Mouse (Mus musculus) CH12.LX (cell line): Measurements from ENCODE around the gene Adam15. TPM values are rescaled to one million over a fixed set of nuclear protein-coding genes. Genes with fewer than 3 reads are reported as not detected.

Experiments
- DNase-seq: peaks from one replicate; pipeline ENCODE4 v3.0.0-alpha.2; 2013; ENCODE audit errors: extremely low read depth
- H3K27ac ChIP-seq: 2 replicates; pipeline ENCODE4 v1.5.1; 2012; ENCODE audit warnings: low read depth, mild to moderate bottlenecking, control low read depth, moderate library complexity; ENCODE audit not compliant: insufficient read depth
- H3K27me3 ChIP-seq: replicated peaks from 2 replicates; pipeline ENCODE3; 2012; ENCODE audit warnings: inconsistent platforms
- H3K36me3 ChIP-seq, 2 experiments: replicated peaks in 1 of 2; 2 replicates each; pipeline versions ENCODE3 to v1.6.1; 2012; ENCODE audit warnings: inconsistent platforms in 1 of 2, low read length in 1 of 2, mild to moderate bottlenecking in 1 of 2, mixed read lengths in 1 of 2, moderate library complexity in 1 of 2; ENCODE audit not compliant: control insufficient read depth in 1 of 2, insufficient read depth in 1 of 2
- H3K4me1 ChIP-seq, 2 experiments: 2 replicates each; pipeline ENCODE4 v1.6.1; 2012; ENCODE audit warnings: inconsistent platforms in 1 of 2, moderate library complexity in 1 of 2; ENCODE audit not compliant: insufficient read depth in 2 of 2, control insufficient read depth in 1 of 2
- H3K4me2 ChIP-seq: 2 replicates; pipeline ENCODE4 v1.6.1; 2012; ENCODE audit warnings: low read depth, mild to moderate bottlenecking, control low read depth; ENCODE audit not compliant: poor library complexity, insufficient read depth, severe bottlenecking
- H3K4me3 ChIP-seq, 3 experiments: fragments of 150-350 bp in 1 of 3; sonication (generic) in 1 of 3; replicated peaks in 1 of 3; 2 replicates each; pipeline versions ENCODE3 to v1.5.1; 2011 to 2012; ENCODE audit warnings: low read depth in 2 of 3, low read length in 2 of 3, mild to moderate bottlenecking in 2 of 3, moderate library complexity in 2 of 3, control low read depth in 1 of 3, improper control_type of control experiment in 1 of 3, inconsistent platforms in 1 of 3, mixed read lengths in 1 of 3; ENCODE audit not compliant: poor library complexity in 1 of 3
- H3K79me2 ChIP-seq: replicated peaks from 2 replicates; pipeline ENCODE4 v1.6.1; 2012; ENCODE audit warnings: mild to moderate bottlenecking, moderate library complexity; ENCODE audit not compliant: control insufficient read depth, poor library complexity, insufficient read depth, severe bottlenecking; ENCODE audit errors: extremely low read depth
- H3K9ac ChIP-seq: 2 replicates; pipeline ENCODE4 v1.6.1; 2012; ENCODE audit warnings: low read depth, mild to moderate bottlenecking, control low read depth, moderate library complexity; ENCODE audit not compliant: insufficient read depth
- H3K9me3 ChIP-seq: replicated peaks from 2 replicates; pipeline ENCODE3; 2012; ENCODE audit warnings: low read length, inconsistent platforms, mixed read lengths
- BHLHE40 ChIP-seq: IDR thresholded peaks from 2 replicates; pipeline ENCODE4 v1.6.1; 2011; ENCODE audit warnings: mild to moderate bottlenecking, low read depth, low read length, improper control_type of control experiment
- CHD1 ChIP-seq: IDR thresholded peaks from 2 replicates; pipeline ENCODE4 v1.6.1; 2012; ENCODE audit warnings: low read depth, low read length, improper control_type of control experiment, inconsistent platforms
- CHD2 ChIP-seq: IDR thresholded peaks from 2 replicates; pipeline ENCODE4 v1.6.1; 2011; ENCODE audit warnings: low read length, improper control_type of control experiment
- CTCF ChIP-seq, 2 experiments: IDR thresholded peaks in 1 of 2; conservative IDR thresholded peaks in 1 of 2; 2 replicates each; pipeline ENCODE4 v1.5.1; 2011 to 2012; ENCODE audit warnings: low read depth in 2 of 2, low read length in 2 of 2, improper control_type of control experiment in 1 of 2, inconsistent platforms in 1 of 2, mild to moderate bottlenecking in 1 of 2, moderate library complexity in 1 of 2
- ELF1 ChIP-seq: IDR thresholded peaks from 2 replicates; pipeline ENCODE4 v1.6.1; 2014; ENCODE audit warnings: low read depth, mild to moderate bottlenecking, inconsistent platforms, low read length, improper control_type of control experiment
- EP300 ChIP-seq: IDR thresholded peaks from 2 replicates; pipeline ENCODE4 v1.6.1; 2011; ENCODE audit warnings: low read length, improper control_type of control experiment
- ETS1 ChIP-seq: conservative IDR thresholded peaks from 2 replicates; pipeline ENCODE4 v1.6.1; 2012; ENCODE audit warnings: low read depth, mild to moderate bottlenecking, inconsistent platforms, low read length, improper control_type of control experiment, moderate library complexity
- GABPA ChIP-seq: IDR thresholded peaks from 2 replicates; pipeline ENCODE4 v1.6.1; 2012; ENCODE audit warnings: low read depth, low read length, improper control_type of control experiment, inconsistent platforms; ENCODE audit not compliant: insufficient replicate concordance
- JUN ChIP-seq: IDR thresholded peaks from 2 replicates; pipeline ENCODE4 v1.6.1; 2011; ENCODE audit warnings: low read depth, mild to moderate bottlenecking, low read length, improper control_type of control experiment, moderate library complexity; ENCODE audit not compliant: insufficient read depth
- KAT2A ChIP-seq: IDR thresholded peaks from 2 replicates; pipeline ENCODE4 v1.6.1; 2012; ENCODE audit warnings: low read length, improper control_type of control experiment, inconsistent platforms; ENCODE audit not compliant: insufficient replicate concordance
- MAFK ChIP-seq: IDR thresholded peaks from 2 replicates; pipeline ENCODE4 v1.6.1; 2011; ENCODE audit warnings: low read length, improper control_type of control experiment; ENCODE audit not compliant: insufficient replicate concordance
- MAX ChIP-seq: IDR thresholded peaks from 2 replicates; pipeline ENCODE4 v1.6.1; 2011; ENCODE audit warnings: low read length, improper control_type of control experiment
- MAZ ChIP-seq: IDR thresholded peaks from 2 replicates; pipeline ENCODE4 v1.6.1; 2012; ENCODE audit warnings: low read depth, mild to moderate bottlenecking, inconsistent platforms, low read length, improper control_type of control experiment, moderate library complexity
- MEF2A ChIP-seq: IDR thresholded peaks from 2 replicates; pipeline ENCODE4 v1.6.1; 2014; ENCODE audit warnings: low read depth, mild to moderate bottlenecking, inconsistent platforms, low read length, improper control_type of control experiment, borderline replicate concordance
- MXI1 ChIP-seq: IDR thresholded peaks from 2 replicates; pipeline ENCODE4 v1.6.1; 2011; ENCODE audit warnings: mild to moderate bottlenecking, low read depth, low read length, improper control_type of control experiment
- MYC ChIP-seq: IDR thresholded peaks from 2 replicates; pipeline ENCODE4 v1.6.1; 2011; ENCODE audit warnings: low read depth, mild to moderate bottlenecking, improper control_type of control experiment, low read length
- NELFE ChIP-seq: IDR thresholded peaks from 2 replicates; pipeline ENCODE4 v1.6.1; 2011; ENCODE audit warnings: low read depth, low read length, improper control_type of control experiment
- PAX5 ChIP-seq: IDR thresholded peaks from 2 replicates; pipeline ENCODE4 v1.6.1; 2012; ENCODE audit warnings: low read length, inconsistent platforms, mixed read lengths
- POLR2A ChIP-seq: IDR thresholded peaks from 2 replicates; pipeline ENCODE4 v1.6.1; 2011; ENCODE audit warnings: low read depth, mild to moderate bottlenecking, improper control_type of control experiment, low read length
- POLR2AphosphoS2 ChIP-seq: IDR thresholded peaks from 2 replicates; pipeline ENCODE4 v1.6.1; 2011; ENCODE audit warnings: low read depth, low read length, improper control_type of control experiment
- SIN3A ChIP-seq: IDR thresholded peaks from 2 replicates; pipeline ENCODE4 v1.6.1; 2012; ENCODE audit warnings: low read length, improper control_type of control experiment, inconsistent platforms
- SMC3 ChIP-seq: IDR thresholded peaks from 2 replicates; pipeline ENCODE4 v1.6.1; 2011; ENCODE audit warnings: low read depth, low read length, improper control_type of control experiment
- TBP ChIP-seq: conservative IDR thresholded peaks from 2 replicates; pipeline ENCODE4 v1.6.1; 2011; ENCODE audit warnings: low read depth, low read length, improper control_type of control experiment
- TCF12 ChIP-seq: IDR thresholded peaks from 2 replicates; pipeline ENCODE4 v1.6.1; 2014; ENCODE audit warnings: low read depth, mild to moderate bottlenecking, inconsistent platforms, low read length, improper control_type of control experiment
- UBTF ChIP-seq: IDR thresholded peaks from 2 replicates; pipeline ENCODE4 v1.6.1; 2012; ENCODE audit warnings: low read depth, mild to moderate bottlenecking, inconsistent platforms, low read length, improper control_type of control experiment, moderate library complexity
- USF1 ChIP-seq: IDR thresholded peaks from 2 replicates; pipeline ENCODE4 v1.6.1; 2014; ENCODE audit warnings: low read depth, mild to moderate bottlenecking, inconsistent platforms, low read length, improper control_type of control experiment
- USF2 ChIP-seq: conservative IDR thresholded peaks from 2 replicates; pipeline ENCODE4 v1.6.1; 2011; ENCODE audit warnings: low read depth, low read length, improper control_type of control experiment
- ZC3H11A ChIP-seq: IDR thresholded peaks from 2 replicates; pipeline ENCODE4 v1.6.1; 2012; ENCODE audit warnings: low read depth, mild to moderate bottlenecking, inconsistent platforms, low read length, improper control_type of control experiment
- ZKSCAN1 ChIP-seq: IDR thresholded peaks from 2 replicates; pipeline ENCODE4 v1.6.1; 2012; ENCODE audit warnings: low read depth, inconsistent platforms, low read length, improper control_type of control experiment, borderline replicate concordance
- ZMIZ1 ChIP-seq: IDR thresholded peaks from 2 replicates; pipeline ENCODE4 v1.6.1; 2012; ENCODE audit warnings: low read depth, mild to moderate bottlenecking, inconsistent platforms, low read length, improper control_type of control experiment
- dilution Hi-C: fragments of 300-500 bp; cut with MboI; formaldehyde crosslinking; loops from 2 replicates; pipeline ENCODE4 v1.14.3; 2020; ENCODE audit warnings: low sequenced_read_pairs; ENCODE audit not compliant: extremely low pct_unique_long_range_greater_than_20kb, extremely low pct_ligation_motif_present
- in situ Hi-C: fragments of 300-500 bp; cut with MboI; formaldehyde crosslinking; loops from 3 replicates; pipeline ENCODE4 v1.14.3; 2019; ENCODE audit warnings: low sequenced_read_pairs, low pct_ligation_motif_present, low pct_unique_long_range_greater_than_20kb, mixed read lengths
- polyA plus RNA-seq: library from polyadenylated mRNA; unstranded; fragments of >175 nt; gene quantifications from 2 replicates; pipeline ENCODE4 v1.2.1, GENCODE M21; 2012; ENCODE audit warnings: low read depth; ENCODE audit not compliant: insufficient read length
- total RNA-seq, 2 experiments: library from RNA; depleted of rRNA; stranded (reverse); fragments of 300-350 nt in 1 of 2; fragments of >200 nt in 1 of 2; gene quantifications; 2 replicates each; pipeline ENCODE4 v1.2.3; 2012 to 2014

Gene Adam15
- total and polyA plus RNA-seq, 3 experiments = 5.8 to 39.1 (median 26.5) TPM

DNA sequence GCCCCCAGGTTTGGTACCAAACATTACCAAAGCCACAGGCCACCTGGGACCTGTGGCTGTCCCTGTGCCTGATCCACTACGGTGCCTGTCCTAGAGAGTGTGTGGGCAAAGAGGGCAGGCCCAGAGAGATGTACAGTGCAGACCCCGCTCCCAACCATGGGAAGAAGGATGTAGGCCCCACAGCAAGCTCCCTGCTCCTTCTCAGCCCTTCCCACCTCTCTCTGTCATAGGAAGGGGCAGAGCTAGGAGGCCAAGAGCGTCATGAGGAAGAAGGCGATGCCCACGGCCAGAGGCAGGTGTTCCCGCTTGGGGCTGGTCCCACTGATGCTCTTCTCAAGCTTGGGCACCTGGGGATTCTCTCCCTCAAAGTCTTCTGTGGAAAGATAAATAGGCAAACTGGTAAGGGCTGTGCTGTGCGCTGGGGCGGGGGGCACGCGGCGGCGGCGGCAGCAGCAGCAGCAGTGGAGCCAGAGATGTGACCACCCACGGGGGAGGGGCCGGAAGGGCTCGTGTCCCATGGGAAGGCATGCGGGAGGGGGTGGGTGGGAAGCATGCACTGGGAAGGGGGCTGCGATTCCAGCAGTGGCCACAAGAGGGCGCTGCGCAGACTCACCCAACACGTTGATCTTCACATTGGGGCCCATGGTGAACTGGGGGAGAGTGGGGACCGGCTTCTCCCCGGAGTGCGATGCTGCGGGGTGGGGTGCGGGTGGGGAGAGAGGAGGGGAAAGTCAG lies 34.4 kb downstream of the Adam15 start:
- H3K9me3 ChIP-seq = peaks cover 5% of the 10 kb centered on the region
- no peak for TF ChIP-seq SIN3A
- TF ChIP-seq TCF12 = 0 out of 2 replicates have a peak, but pooled peaks have one; percentile 36
- TF ChIP-seq EP300 = no peak
- no peak for TF ChIP-seq POLR2AphosphoS2
- peak; percentile 50; the same call in 1 of the 2 replicates for TF ChIP-seq MAZ
- TF ChIP-seq SMC3 = peak; percentile 42
- TF ChIP-seq TBP = no peak
- TF ChIP-seq PAX5 = no peak
- TF ChIP-seq MXI1 = peak; percentile 43; the same call in 1 of the 2 replicates
- TF ChIP-seq NELFE = no peak
- TF ChIP-seq USF2 = no peak
- TF ChIP-seq CTCF (conservative IDR thresholded peaks at IDR 0.05 in 1 of 2, IDR thresholded peaks at IDR 0.05 in 1 of 2; ENCODE audit: low read depth in 2 of 2, low read length in 2 of 2) = peak; percentile 60 to 72
- TF ChIP-seq USF1 = no peak
- TF ChIP-seq ETS1 = no peak
- TF ChIP-seq UBTF = no peak
- peak; percentile 17; the same call in 1 of the 2 replicates for TF ChIP-seq ELF1
- TF ChIP-seq CHD1 = no peak
- peak; percentile 36; the same call in 1 of the 2 replicates for TF ChIP-seq POLR2A
- peak; percentile 17; the same call in 1 of the 2 replicates for TF ChIP-seq BHLHE40
- TF ChIP-seq KAT2A = no peak
- TF ChIP-seq ZKSCAN1 = no peak
- DNase-seq = peak; percentile 68
- peak overlapping the region; percentile 58 for H3K4me2 ChIP-seq
- dilution Hi-C loops (no loop called here), in situ Hi-C loops (no loop called here)
- H3K4me1 ChIP-seq = peaks cover 25 to 56% of the 10 kb centered on the region in 2 experiments
- H3K9ac ChIP-seq = peak overlapping the region; percentile 15; the same call in 1 of the 2 replicates
- H3K79me2 ChIP-seq = no peaks in the 10 kb centered on the region
- no peak overlapping the region for H3K27ac ChIP-seq
- H3K36me3 ChIP-seq = no peaks in the 10 kb centered on the region
- H3K4me3 ChIP-seq = peak overlapping the region; percentile 30 to 50 (median 45)
- H3K27me3 ChIP-seq = peaks cover 34% of the 10 kb centered on the region

DNA sequence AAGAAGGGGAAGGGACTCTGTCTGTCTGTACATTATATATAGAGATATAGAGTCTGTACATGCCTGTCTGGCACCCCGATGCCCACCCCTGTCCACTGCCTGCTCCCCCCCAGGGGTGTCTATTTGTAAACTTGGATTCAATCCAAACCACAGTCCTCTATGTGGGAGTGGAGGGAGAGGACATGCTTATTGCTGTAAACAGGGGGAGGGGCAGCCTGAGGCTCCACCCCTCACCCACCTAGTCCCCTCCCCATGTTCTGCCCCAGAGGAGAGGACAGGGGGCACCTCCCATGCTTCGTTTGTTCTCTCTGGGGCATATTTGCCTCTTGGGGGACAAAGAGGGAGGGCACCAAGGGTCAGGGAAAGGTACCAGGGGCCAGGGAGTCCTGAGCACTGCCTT lies 35.0 kb downstream of the Adam15 start:
- in situ Hi-C loops (no loop called here), dilution Hi-C loops (no loop called here)
- Histone ChIP-seq H3K4me2 (0 out of 2 replicates have a peak overlapping the region, but pooled peaks have one; percentile 58), H3K36me3 (no peaks in the 10 kb centered on the region), H3K4me1 (peaks cover 25 to 56% of the 10 kb centered on the region in 2 experiments), H3K9me3 (peaks cover 5% of the 10 kb centered on the region), H3K4me3 (peak overlapping the region in 2 of 3 experiments; percentile 45 to 50), H3K79me2 (no peaks in the 10 kb centered on the region), H3K9ac (no peak overlapping the region), H3K27ac (no peak overlapping the region), H3K27me3 (peaks cover 29% of the 10 kb centered on the region)
- no peak for DNase-seq
- TF ChIP-seq JUN (no peak), MYC (no peak), ZC3H11A (no peak), USF2 (no peak), POLR2A (no peak), ELF1 (no peak), EP300 (no peak), USF1 (no peak), UBTF (no peak), MAX (no peak), MEF2A (no peak), ETS1 (no peak), CHD2 (no peak), GABPA (no peak), BHLHE40 (no peak), ZMIZ1 (no peak), SIN3A (no peak), MAFK (no peak)
